In genomic region chr19:47432339-47432738, GRCm38 (mm10) we compare ENCODE assay signal across 7 mouse cellular contexts. TPM values are rescaled to one million over a fixed set of nuclear protein-coding genes. Genes with fewer than 3 reads are reported as not detected.
A peak's percentile ranks its signal among the peaks of the same experiment; 100 is the strongest.
DNase-seq lines count a peak whose midpoint lies in the region.

No protein-coding gene starts in this region.

- 37% methylated on average over 10 of the region's 10 CpGs for WGBS in heart, embryonic 10.5 days
- 20% methylated on average over 10 of the region's 10 CpGs for WGBS in large intestine, adult 2 months

- H3K4me1 ChIP-seq in heart, embryonic 10.5 days, result peaks cover 55% of the 10 kb centered on the region

- H3K27ac ChIP-seq in heart, embryonic 10.5 days, result peak overlapping the region; percentile 81

- DNase-seq in CD4-positive, CD25-positive, alpha-beta regulatory T cell, adult 2 months (ENCODE audit: low read depth, low spot score), result peak; percentile 78
- peak; percentile 58 for DNase-seq in T-cell, adult 2 months (ENCODE audit: low spot score)
- no peak for DNase-seq in heart, embryonic 10.5 days (ENCODE audit: low spot score)
- peak; percentile 80 for DNase-seq in large intestine, adult 2 months (ENCODE audit: low read depth, low spot score)
- DNase-seq in monocyte, adult 2 months (ENCODE audit: low read depth in 1 of 2, low spot score in 2 of 2), result peak; percentile 23 to 45
- DNase-seq in urinary bladder, postnatal 4 days (ENCODE audit: low spot score in 2 of 2), result no peak
- no peak for DNase-seq in cerebellum, postnatal 25 days

- 0 out of 2 replicates have a peak overlapping the region, but pooled peaks have one; percentile 13 for H3K4me3 ChIP-seq in heart, embryonic 10.5 days

- H3K27me3 ChIP-seq in heart, embryonic 10.5 days (ENCODE audit: insufficient read depth, poor library complexity, severe bottlenecking), result no peaks in the 10 kb centered on the region

- H3K36me3 ChIP-seq in heart, embryonic 10.5 days, result peaks cover 12% of the 10 kb centered on the region

- H3K9me3 ChIP-seq in heart, embryonic 10.5 days, result no peaks in the 10 kb centered on the region

RNA-seq across cellular contexts. Expression of gene Sh3pxd2a, which starts 31.9 kb away (rescaled TPM):
- polyA plus RNA-seq in heart, embryonic 10.5 days (2016; fragmentation: Nextera tagmentation; extraction: Ambion mirVana), result 3.4 and 3.9 TPM in 2 replicates
- polyA plus RNA-seq in large intestine, adult 2 months (2012; rRNA removed), result 5.5 and 7.6 TPM in 2 replicates

Comparison
In these comparisons a context has a peak if more than half of its experiments do, and no peak if none do; other contexts are left out.
1. DNase-seq: peak in CD4-positive, CD25-positive, alpha-beta regulatory T cell, adult 2 months (single experiment), T-cell, adult 2 months (single experiment), large intestine, adult 2 months (single experiment) and monocyte, adult 2 months (2 of 2); none in heart, embryonic 10.5 days (single experiment), urinary bladder, postnatal 4 days (0 of 2) and cerebellum, postnatal 25 days (0 of 2).